Mouse (Mus musculus): ENCODE measurements at regions not wholly inside any gene's neighbourhood (a gene's known extent, or its start where the extent isn't known, plus 50 kb on each side); places are given as distances from the start of the nearest gene placed in this dataset.

- TF ChIP-seq CTCF (IDR thresholded peaks at IDR 0.05; ENCODE audit: extremely low read depth, insufficient read depth, low read length): no peak
- no peak for TF ChIP-seq POLR2A (IDR thresholded peaks at IDR 0.05; ENCODE audit: extremely low read depth, insufficient read depth, low read length)
Measured at GRCm38 (mm10) chr11:113190520-113190919, 408.5 kb downstream of the Sox9 start.

All from cortical plate, adult 2 months (tissue).